Mouse (Mus musculus): ENCODE measurements at regions not wholly inside any gene's neighbourhood (a gene's known extent, or its start where the extent isn't known, plus 50 kb on each side); places are given as distances from the start of the nearest gene placed in this dataset.
A peak's percentile ranks its signal among the peaks of the same experiment; 100 is the strongest.

DNA sequence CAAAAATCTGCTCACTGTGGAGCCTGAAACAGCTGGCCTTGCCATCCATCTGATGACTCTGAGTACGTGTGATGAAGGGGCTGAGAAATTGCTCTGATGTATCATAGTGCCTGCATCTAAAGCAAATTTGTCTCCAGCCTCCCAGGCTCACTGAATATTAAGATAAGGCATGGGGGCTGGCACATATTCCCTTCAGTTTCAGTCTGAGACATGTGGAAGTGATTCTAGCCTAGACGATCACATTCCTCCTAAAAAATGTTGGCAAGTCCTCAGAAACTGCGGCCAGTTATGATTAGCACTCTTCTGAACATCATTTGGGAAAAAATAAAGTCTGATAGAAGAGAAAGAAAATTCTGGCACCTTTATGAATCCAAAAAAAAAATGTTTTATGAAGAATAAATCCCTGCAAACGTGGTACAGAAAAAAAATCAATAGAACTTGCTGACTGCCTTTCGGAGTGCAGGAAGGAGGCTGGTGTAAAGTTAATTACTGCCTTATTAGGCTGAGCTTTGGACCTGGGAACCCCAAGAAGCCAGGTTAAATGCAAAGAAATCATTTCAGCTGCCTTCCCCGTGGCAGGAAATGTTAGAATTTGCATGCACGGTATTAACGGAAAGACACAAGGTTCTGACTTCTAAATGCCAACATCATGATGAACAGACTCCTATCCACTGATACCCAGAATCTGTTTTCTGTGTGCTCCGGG is 762.2 kb downstream of the Adgrl2 start:
- no peak overlapping the region for H3K27ac ChIP-seq
- no peak overlapping the region for H3K4me3 ChIP-seq
- 24% methylated on average over 9 of the region's 9 CpGs for WGBS
- no peaks in the 10 kb centered on the region for H3K9me3 ChIP-seq
- peak overlapping the region; percentile 31 for H3K4me2 ChIP-seq
- peaks cover 11% of the 10 kb centered on the region for H3K4me1 ChIP-seq
- H3K36me3 ChIP-seq = no peaks in the 10 kb centered on the region
- H3K27me3 ChIP-seq = no peaks in the 10 kb centered on the region
- ATAC-seq (ENCODE audit: insufficient number of reproducible peaks, insufficient read depth, low FRiP score, low TSS enrichment, low read depth) = no peak
- H3K9ac ChIP-seq = no peak overlapping the region

DNA sequence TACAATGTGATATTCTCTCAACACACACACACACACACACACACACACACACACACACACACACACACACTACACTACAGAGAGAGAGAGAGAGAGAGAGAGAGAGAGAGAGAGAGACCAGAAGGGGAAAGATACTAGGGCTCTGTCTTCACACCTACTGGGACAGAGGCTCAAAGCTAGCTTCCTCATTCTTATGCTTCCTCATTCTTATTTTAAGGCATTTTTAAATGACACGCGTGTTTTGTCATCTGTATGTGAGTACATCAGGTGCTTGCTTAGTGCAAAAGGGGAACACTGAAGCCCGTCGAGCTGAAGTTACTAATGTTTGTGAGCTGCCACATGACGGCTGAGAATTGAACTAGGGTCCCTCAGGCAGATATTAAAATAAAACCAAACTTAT is 769.5 kb downstream of the Adgrl2 start:
- no peak for ATAC-seq (ENCODE audit: insufficient number of reproducible peaks, insufficient read depth, low FRiP score, low TSS enrichment, low read depth)
- no peaks in the 10 kb centered on the region for H3K9me3 ChIP-seq
- no peak overlapping the region for H3K4me2 ChIP-seq
- WGBS = 91% methylated on average over 5 of the region's 5 CpGs
- no peak overlapping the region for H3K27ac ChIP-seq
- no peak overlapping the region for H3K4me3 ChIP-seq
- H3K36me3 ChIP-seq = no peaks in the 10 kb centered on the region
- H3K27me3 ChIP-seq = no peaks in the 10 kb centered on the region
- H3K4me1 ChIP-seq = no peaks in the 10 kb centered on the region
- no peak overlapping the region for H3K9ac ChIP-seq

DNA sequence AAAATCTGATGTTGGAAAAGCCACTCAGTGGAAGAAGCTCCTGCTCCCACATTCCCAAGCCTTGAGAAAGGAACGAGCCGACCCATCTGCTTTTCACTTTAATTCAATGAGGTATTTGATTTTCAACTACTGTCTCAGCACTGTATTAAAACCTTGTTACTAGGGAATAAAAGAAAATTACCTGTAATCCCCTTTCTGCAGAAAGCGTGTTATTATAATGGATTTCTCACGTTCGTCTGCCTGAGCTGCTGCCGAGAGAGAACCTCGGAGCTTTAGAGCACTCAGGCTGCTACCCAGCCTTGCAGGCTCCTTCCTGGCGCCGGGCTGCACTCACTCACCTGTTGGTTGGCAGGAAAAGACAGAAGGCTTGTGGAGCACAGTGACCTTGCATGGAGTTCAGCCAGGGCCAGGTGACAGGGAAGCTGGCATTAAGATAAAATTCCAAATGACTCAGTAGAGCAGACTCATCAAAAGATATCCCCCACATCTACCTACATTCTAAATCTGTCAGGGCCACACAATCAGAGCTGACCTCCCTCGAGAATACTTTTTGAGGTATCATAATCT is 770.2 kb downstream of the Adgrl2 start:
- no peak overlapping the region for H3K9ac ChIP-seq
- H3K27me3 ChIP-seq = no peaks in the 10 kb centered on the region
- H3K36me3 ChIP-seq = no peaks in the 10 kb centered on the region
- ATAC-seq (ENCODE audit: insufficient number of reproducible peaks, insufficient read depth, low FRiP score, low TSS enrichment, low read depth) = no peak
- H3K4me3 ChIP-seq = no peak overlapping the region
- H3K9me3 ChIP-seq = no peaks in the 10 kb centered on the region
- H3K27ac ChIP-seq = no peak overlapping the region
- no peak overlapping the region for H3K4me2 ChIP-seq
- WGBS = 62% methylated on average over 10 of the region's 10 CpGs
- H3K4me1 ChIP-seq = no peaks in the 10 kb centered on the region

DNA sequence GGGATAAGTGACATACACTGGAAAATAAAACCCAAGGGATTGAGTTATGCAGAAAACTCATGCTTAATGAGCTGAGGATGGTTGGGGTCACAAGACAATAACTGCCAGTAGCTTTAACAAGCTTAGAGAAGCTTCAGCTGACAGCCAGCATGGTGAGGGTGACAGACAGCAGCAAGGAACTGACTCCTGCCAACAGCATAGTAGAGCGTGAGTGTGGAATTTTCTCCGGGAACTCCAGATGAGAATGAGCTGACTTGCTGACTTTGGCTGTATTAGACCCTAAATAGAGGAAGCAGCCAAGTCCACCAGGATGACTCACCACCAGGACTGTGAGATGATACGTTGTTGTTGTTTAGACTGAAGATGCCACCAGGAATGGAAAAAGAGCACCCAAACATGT is 788.2 kb downstream of the Adgrl2 start:
- ATAC-seq (ENCODE audit: insufficient number of reproducible peaks, insufficient read depth, low FRiP score, low TSS enrichment, low read depth) = no peak
- H3K27me3 ChIP-seq = no peaks in the 10 kb centered on the region
- H3K4me3 ChIP-seq = no peak overlapping the region
- H3K27ac ChIP-seq = no peak overlapping the region
- no peaks in the 10 kb centered on the region for H3K36me3 ChIP-seq
- H3K4me2 ChIP-seq = no peak overlapping the region
- H3K9ac ChIP-seq = no peak overlapping the region
- H3K9me3 ChIP-seq = no peaks in the 10 kb centered on the region
- H3K4me1 ChIP-seq = no peaks in the 10 kb centered on the region
- WGBS = 89% methylated on average over 3 of the region's 3 CpGs

DNA sequence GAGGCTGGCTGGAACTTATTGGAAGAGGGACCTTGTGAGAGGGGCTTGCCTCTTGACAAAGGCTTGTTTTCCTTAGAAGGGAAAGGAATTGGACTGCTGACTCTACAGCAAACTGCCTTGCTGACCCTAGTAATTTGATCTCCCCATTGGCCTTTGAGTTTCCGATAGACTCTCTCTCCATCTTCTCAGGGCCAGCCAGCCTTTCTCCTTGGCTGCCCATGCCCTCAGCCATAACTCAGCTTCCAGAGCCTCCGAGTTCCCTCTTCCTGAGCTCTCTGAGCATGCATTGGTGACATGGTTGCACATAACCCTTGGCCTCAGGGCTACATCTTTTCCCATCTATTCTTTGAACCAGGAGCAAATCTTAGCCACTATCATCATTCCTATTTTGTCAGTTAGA is 803.7 kb downstream of the Adgrl2 start:
- Histone ChIP-seq H3K4me2 (no peak overlapping the region), H3K9ac (no peak overlapping the region), H3K9me3 (no peaks in the 10 kb centered on the region), H3K36me3 (no peaks in the 10 kb centered on the region), H3K27ac (no peak overlapping the region), H3K4me3 (no peak overlapping the region), H3K4me1 (peaks cover 7% of the 10 kb centered on the region), H3K27me3 (no peaks in the 10 kb centered on the region)
- 51% methylated on average over 2 of the region's 2 CpGs for WGBS
- no peak for ATAC-seq (ENCODE audit: insufficient number of reproducible peaks, insufficient read depth, low FRiP score, low TSS enrichment, low read depth)

DNA sequence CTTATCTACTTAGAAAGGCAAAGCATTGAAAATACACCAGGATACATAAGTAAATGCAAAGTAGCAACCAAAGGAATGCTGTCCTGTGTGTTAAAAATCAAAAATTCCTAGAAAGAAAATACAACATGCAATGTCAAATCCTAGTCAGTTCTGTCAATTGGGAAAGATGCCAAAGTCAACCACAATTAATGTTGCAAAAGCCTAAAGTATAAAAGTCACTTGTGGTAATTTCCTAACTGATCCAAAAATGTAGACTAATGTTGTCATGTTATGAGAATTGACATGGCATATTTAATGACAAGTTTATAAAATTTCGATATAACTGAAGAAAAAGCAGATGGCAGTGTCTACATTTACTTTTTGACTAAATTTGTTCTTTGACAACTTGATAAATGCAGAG is 822.8 kb downstream of the Adgrl2 start:
- ATAC-seq (ENCODE audit: insufficient number of reproducible peaks, insufficient read depth, low FRiP score, low TSS enrichment, low read depth) = no peak
- 0 out of 2 replicates have a peak, but pooled peaks cover 4% of the 10 kb centered on the region for H3K9me3 ChIP-seq
- no peaks in the 10 kb centered on the region for H3K4me1 ChIP-seq
- no peaks in the 10 kb centered on the region for H3K27me3 ChIP-seq
- H3K4me3 ChIP-seq = no peak overlapping the region
- no peaks in the 10 kb centered on the region for H3K36me3 ChIP-seq
- WGBS = 68% methylated on average over 1 of the region's 1 CpGs
- no peak overlapping the region for H3K27ac ChIP-seq
- H3K9ac ChIP-seq = no peak overlapping the region
- H3K4me2 ChIP-seq = no peak overlapping the region

DNA sequence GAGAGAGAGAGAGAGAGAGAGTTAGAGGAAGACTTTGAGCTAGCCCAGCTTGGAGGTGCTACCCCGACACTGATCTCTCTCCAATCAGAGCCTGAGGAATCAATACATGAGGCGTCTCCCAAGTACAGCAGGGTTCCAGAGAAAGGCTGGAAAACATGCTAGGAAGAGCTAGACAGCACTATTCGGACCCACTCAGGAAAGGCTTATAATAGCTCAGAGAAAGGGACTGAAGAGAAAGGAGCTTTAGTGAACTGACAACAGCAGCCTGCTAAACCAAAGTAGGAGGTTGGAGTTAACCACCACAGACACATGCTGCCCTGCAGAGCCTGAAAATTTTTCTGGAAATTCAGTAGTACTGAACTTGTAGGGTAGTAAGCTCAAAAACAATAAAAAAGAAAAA is 831.3 kb downstream of the Adgrl2 start:
- H3K36me3 ChIP-seq = no peaks in the 10 kb centered on the region
- H3K9me3 ChIP-seq = no peaks in the 10 kb centered on the region
- no peaks in the 10 kb centered on the region for H3K4me1 ChIP-seq
- no peaks in the 10 kb centered on the region for H3K27me3 ChIP-seq
- H3K4me3 ChIP-seq = no peak overlapping the region
- H3K4me2 ChIP-seq = no peak overlapping the region
- 65% methylated on average over 3 of the region's 3 CpGs for WGBS
- no peak overlapping the region for H3K27ac ChIP-seq
- H3K9ac ChIP-seq = no peak overlapping the region
- no peak for ATAC-seq (ENCODE audit: insufficient number of reproducible peaks, insufficient read depth, low FRiP score, low TSS enrichment, low read depth)

DNA sequence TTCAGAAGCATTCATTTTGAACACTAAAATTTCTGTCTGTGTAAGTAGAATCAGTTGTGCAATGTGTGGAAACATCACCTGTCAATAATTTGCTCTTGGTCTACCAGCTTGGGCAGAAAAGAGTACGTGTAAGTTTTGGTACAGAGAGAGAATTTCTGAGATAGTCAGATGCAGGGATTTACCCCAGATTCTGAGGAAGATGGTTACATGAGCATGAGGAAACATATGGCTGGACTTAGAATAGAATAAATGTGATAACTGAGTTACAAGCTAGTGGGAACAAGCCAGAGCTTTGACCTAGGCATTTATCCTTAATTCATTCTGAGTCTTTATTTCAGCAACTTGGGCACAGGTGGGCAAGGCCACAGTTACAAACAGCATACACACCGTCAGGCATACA is 831.8 kb downstream of the Adgrl2 start:
- Histone ChIP-seq H3K9me3 (no peaks in the 10 kb centered on the region), H3K4me1 (no peaks in the 10 kb centered on the region), H3K36me3 (no peaks in the 10 kb centered on the region), H3K9ac (no peak overlapping the region), H3K27me3 (no peaks in the 10 kb centered on the region), H3K4me3 (no peak overlapping the region), H3K4me2 (no peak overlapping the region), H3K27ac (no peak overlapping the region)
- 71% methylated on average over 2 of the region's 2 CpGs for WGBS
- ATAC-seq (ENCODE audit: insufficient number of reproducible peaks, insufficient read depth, low FRiP score, low TSS enrichment, low read depth) = no peak

DNA sequence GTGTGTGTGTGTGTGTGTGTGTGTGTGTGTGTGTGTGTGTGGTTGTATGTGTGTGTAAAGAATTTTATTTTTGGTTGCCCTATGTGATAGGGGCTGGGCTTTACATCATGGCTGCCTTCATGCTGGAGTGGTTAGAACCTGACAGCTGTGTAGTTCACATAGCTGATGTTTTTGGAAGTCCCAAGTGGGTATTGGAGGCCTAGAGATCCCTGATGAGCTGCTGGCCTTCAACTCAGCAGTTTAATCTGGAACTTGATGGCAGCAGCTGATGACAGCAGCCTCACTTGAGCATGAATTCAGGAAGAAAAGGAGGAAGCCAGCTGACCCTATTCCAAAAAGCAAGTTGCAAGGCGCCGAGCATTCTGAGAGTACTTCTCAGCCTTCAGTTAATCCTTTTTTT is 846.6 kb downstream of the Adgrl2 start:
- H3K9me3 ChIP-seq = no peaks in the 10 kb centered on the region
- no peaks in the 10 kb centered on the region for H3K4me1 ChIP-seq
- H3K4me3 ChIP-seq = no peak overlapping the region
- H3K9ac ChIP-seq = no peak overlapping the region
- WGBS = 88% methylated on average over 2 of the region's 2 CpGs
- no peaks in the 10 kb centered on the region for H3K36me3 ChIP-seq
- no peak overlapping the region for H3K4me2 ChIP-seq
- ATAC-seq (ENCODE audit: insufficient number of reproducible peaks, insufficient read depth, low FRiP score, low TSS enrichment, low read depth) = no peak
- H3K27me3 ChIP-seq = no peaks in the 10 kb centered on the region
- no peak overlapping the region for H3K27ac ChIP-seq

DNA sequence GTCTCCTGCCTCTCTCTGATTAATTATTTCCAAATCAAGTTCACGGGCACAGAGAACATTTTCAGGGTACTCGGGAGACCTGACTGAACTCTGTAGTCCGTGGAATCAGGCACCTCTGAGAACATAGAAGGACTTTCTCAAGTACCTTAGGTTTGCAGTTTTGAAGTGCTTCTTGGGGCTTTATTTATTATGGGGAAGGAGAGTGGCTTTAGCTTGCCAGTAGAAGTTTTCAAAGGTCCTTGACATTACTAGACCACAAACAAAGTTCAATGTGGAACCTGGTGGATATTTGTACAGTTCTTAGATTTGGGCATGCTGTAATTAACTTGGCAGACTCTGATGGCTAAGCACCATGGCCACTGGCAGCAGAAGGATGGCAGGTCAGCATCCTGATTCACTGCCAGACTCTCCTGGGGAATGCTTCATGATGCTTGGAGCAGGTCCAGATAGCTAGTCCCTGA is 853.5 kb downstream of the Adgrl2 start:
- no peaks in the 10 kb centered on the region for H3K27me3 ChIP-seq
- H3K4me2 ChIP-seq = no peak overlapping the region
- no peak overlapping the region for H3K4me3 ChIP-seq
- H3K4me1 ChIP-seq = no peaks in the 10 kb centered on the region
- no peaks in the 10 kb centered on the region for H3K9me3 ChIP-seq
- H3K36me3 ChIP-seq = no peaks in the 10 kb centered on the region
- H3K27ac ChIP-seq = no peak overlapping the region
- no peak overlapping the region for H3K9ac ChIP-seq
- ATAC-seq (ENCODE audit: insufficient number of reproducible peaks, insufficient read depth, low FRiP score, low TSS enrichment, low read depth) = no peak
- WGBS = 70% methylated on average over 3 of the region's 3 CpGs

DNA sequence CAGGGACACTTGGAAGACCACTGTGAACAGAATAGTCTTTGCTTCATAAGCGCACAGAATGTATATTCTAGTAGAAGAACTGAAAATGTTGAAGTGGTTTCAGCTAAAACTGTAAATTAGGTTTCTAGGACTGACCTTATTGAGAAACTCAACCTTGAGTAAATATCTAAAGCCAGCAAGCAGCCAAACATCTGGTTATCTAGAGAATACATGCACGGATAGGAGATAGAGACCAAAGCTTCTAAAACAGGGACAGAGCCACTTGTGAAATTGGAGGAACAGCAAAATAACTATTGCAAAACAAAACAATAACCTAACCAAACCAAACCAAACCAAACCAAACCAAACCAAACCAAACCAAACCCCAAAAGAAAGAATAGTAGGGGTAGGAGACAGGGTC is 855.7 kb downstream of the Adgrl2 start:
- Histone ChIP-seq H3K9me3 (no peaks in the 10 kb centered on the region), H3K9ac (no peak overlapping the region), H3K4me3 (no peak overlapping the region), H3K27me3 (no peaks in the 10 kb centered on the region), H3K27ac (no peak overlapping the region), H3K4me2 (no peak overlapping the region), H3K4me1 (no peaks in the 10 kb centered on the region), H3K36me3 (no peaks in the 10 kb centered on the region)
- WGBS = 92% methylated on average over 2 of the region's 2 CpGs
- ATAC-seq (ENCODE audit: insufficient number of reproducible peaks, insufficient read depth, low FRiP score, low TSS enrichment, low read depth) = no peak

DNA sequence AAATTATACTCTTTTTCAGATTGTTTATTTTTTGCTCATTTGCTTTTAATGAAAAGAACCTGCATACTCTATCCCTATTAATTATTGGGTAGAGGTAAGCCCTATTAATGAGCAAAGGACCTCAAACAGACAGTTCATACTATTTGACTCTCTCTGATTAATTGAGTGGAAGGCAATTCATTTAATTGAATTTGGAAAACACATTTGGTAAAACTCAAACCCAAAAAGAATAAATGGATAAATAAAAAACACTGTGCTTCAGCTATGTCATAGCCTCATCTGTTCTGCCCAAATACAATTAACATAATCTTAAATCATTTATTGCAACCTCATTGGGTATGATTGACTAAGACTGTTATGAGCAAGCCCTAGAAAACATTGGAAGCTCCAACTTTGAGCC is 874.8 kb downstream of the Adgrl2 start:
- H3K36me3 ChIP-seq = no peaks in the 10 kb centered on the region
- no peak overlapping the region for H3K27ac ChIP-seq
- no peak overlapping the region for H3K4me3 ChIP-seq
- H3K4me2 ChIP-seq = no peak overlapping the region
- peaks cover 23% of the 10 kb centered on the region for H3K9me3 ChIP-seq
- H3K9ac ChIP-seq = no peak overlapping the region
- ATAC-seq (ENCODE audit: insufficient number of reproducible peaks, insufficient read depth, low FRiP score, low TSS enrichment, low read depth) = no peak
- H3K27me3 ChIP-seq = no peaks in the 10 kb centered on the region
- H3K4me1 ChIP-seq = no peaks in the 10 kb centered on the region
